Mouse (Mus musculus) limb, embryonic 15.5 days (tissue): ENCODE data around the gene Dock11. TPM values are rescaled to one million over a fixed set of nuclear protein-coding genes. Genes with fewer than 3 reads are reported as not detected.

Source experiments
- ATAC-seq: fragments of 200-750 bp; cut with Nextera tagmentation; 2 replicates; pipeline ENCODE4 v1.8.0; 2017; ENCODE audit warnings: low read depth, moderate TSS enrichment; ENCODE audit not compliant: insufficient number of reproducible peaks, low FRiP score, low TSS enrichment
- H3K27ac ChIP-seq: fragments of 300-500 bp; sonication (generic); 2 replicates; pipeline ENCODE4 v1.5.1; 2015; ENCODE audit warnings: moderate library complexity, mild to moderate bottlenecking, inconsistent platforms
- H3K27me3 ChIP-seq: fragments of 300-500 bp; sonication (generic); 2 replicates; pipeline ENCODE4 v1.6.1; 2015; ENCODE audit warnings: inconsistent platforms
- H3K36me3 ChIP-seq: fragments of 300-500 bp; sonication (generic); 2 replicates; pipeline ENCODE4 v1.6.1; 2015; ENCODE audit warnings: inconsistent platforms
- H3K4me1 ChIP-seq: fragments of 300-500 bp; sonication (generic); 2 replicates; pipeline ENCODE4 v1.6.1; 2015; ENCODE audit warnings: inconsistent platforms
- H3K4me2 ChIP-seq: fragments of 300-500 bp; sonication (generic); 2 replicates; pipeline ENCODE4 v1.6.1; 2015; ENCODE audit warnings: mild to moderate bottlenecking, inconsistent platforms
- H3K4me3 ChIP-seq: fragments of 300-500 bp; sonication (generic); 2 replicates; pipeline ENCODE4 v1.5.1; 2015; ENCODE audit warnings: mild to moderate bottlenecking, inconsistent platforms
- H3K9ac ChIP-seq: fragments of 300-500 bp; sonication (generic); 2 replicates; pipeline ENCODE4 v1.6.1; 2015; ENCODE audit warnings: inconsistent platforms
- H3K9me3 ChIP-seq: fragments of 300-500 bp; sonication (generic); 2 replicates; pipeline ENCODE4 v1.6.1; 2016; ENCODE audit warnings: inconsistent platforms
- WGBS: fragments of 180-500 bp; shearing (Covaris S2); methylation state at CpG from one replicate; pipeline ENCODE4 v1.1.7; 2015; 5-methylcytosine and 5-hydroxymethylcytosine counted together
- polyA plus RNA-seq: library from polyadenylated mRNA; unstranded; fragments of >200 nt; fragmentation: Nextera tagmentation; extraction: Ambion mirVana; gene quantifications from 2 replicates; pipeline ENCODE4 v1.2.1, GENCODE M21; 2015

The Dock11 gene
- polyA plus RNA-seq, 1 experiment from 2014 or later: 14.8 TPM

GRCm38 (mm10) chrX:35920096-35920607 is 31.5 kb downstream of the Dock11 start:
- no peak overlapping the region for H3K4me3 ChIP-seq
- H3K27ac ChIP-seq: peak overlapping the region; percentile 61
- no peaks in the 10 kb centered on the region for H3K27me3 ChIP-seq
- no peaks in the 10 kb centered on the region for H3K4me1 ChIP-seq
- H3K9me3 ChIP-seq: no peaks in the 10 kb centered on the region
- H3K4me2 ChIP-seq: no peak overlapping the region
- H3K9ac ChIP-seq: no peak overlapping the region
- WGBS: 61% methylated on average over 3 of the region's 3 CpGs
- no peaks in the 10 kb centered on the region for H3K36me3 ChIP-seq
- 0 out of 2 replicates have a peak, but pooled peaks have one; percentile 35 for ATAC-seq

DNA sequence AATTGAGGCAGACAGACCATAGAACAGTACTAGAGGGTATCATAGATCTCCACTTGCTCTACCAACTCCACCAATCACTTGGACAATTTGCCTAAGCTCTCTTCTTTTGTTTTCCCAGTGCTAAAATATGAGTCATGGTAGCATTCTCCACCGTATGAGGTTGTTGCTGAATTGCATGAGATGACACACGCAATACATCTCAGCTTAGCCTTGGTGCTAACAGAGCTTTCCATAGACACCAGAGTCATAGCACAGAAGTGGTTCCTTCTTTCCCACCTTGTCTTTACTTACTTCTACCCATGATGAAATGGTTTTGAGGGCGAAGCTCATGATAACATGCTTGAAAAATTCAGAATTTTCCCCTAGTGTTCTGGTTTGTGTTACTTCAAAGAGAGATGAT is 33.3 kb downstream of the Dock11 start:
- Histone ChIP-seq H3K36me3 (no peaks in the 10 kb centered on the region), H3K4me1 (no peaks in the 10 kb centered on the region), H3K27ac (no peak overlapping the region), H3K4me2 (no peak overlapping the region), H3K9ac (no peak overlapping the region), H3K4me3 (no peak overlapping the region), H3K27me3 (no peaks in the 10 kb centered on the region), H3K9me3 (no peaks in the 10 kb centered on the region)
- ATAC-seq: no peak
- WGBS: 83% methylated on average over 3 of the region's 3 CpGs

DNA sequence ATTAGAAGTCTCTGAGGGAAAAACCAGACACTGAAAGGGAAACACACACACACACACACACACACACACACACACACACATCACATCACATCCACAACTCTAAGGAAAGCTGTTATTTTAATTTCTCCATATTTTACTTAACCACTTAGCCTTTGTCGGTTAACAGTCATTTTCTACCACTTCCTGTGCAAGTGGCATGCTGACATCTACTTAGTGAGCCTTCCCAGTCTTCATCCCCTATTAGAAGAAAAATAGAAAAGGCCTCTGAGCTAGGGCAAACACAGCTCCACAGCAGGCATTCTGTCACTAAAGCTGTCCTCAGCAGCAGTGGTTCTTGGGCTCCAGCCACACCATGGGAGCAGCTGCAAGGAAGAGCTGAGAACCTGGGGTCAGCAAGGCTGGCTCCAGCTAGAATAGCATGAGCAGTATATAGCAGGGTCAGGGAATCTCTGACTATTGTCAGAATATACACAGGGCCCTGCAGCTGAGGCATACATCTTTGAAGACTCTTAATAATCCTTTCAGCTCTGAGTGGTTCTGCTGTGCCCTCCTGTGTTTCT is 36.2 kb downstream of the Dock11 start:
- Histone ChIP-seq H3K4me2 (no peak overlapping the region), H3K9ac (no peak overlapping the region), H3K4me3 (no peak overlapping the region), H3K4me1 (no peaks in the 10 kb centered on the region), H3K27ac (no peak overlapping the region), H3K27me3 (no peaks in the 10 kb centered on the region), H3K36me3 (no peaks in the 10 kb centered on the region), H3K9me3 (no peaks in the 10 kb centered on the region)
- no peak for ATAC-seq
- 78% methylated on average over 1 of the region's 1 CpGs for WGBS

GRCm38 (mm10) chrX:35930094-35930933 is 41.7 kb downstream of the Dock11 start:
- Histone ChIP-seq H3K9ac (no peak overlapping the region), H3K36me3 (no peaks in the 10 kb centered on the region), H3K27ac (no peak overlapping the region), H3K4me1 (no peaks in the 10 kb centered on the region), H3K9me3 (no peaks in the 10 kb centered on the region), H3K27me3 (no peaks in the 10 kb centered on the region), H3K4me3 (no peak overlapping the region), H3K4me2 (no peak overlapping the region)
- ATAC-seq: no peak
- 78% methylated on average over 9 of the region's 9 CpGs for WGBS

DNA sequence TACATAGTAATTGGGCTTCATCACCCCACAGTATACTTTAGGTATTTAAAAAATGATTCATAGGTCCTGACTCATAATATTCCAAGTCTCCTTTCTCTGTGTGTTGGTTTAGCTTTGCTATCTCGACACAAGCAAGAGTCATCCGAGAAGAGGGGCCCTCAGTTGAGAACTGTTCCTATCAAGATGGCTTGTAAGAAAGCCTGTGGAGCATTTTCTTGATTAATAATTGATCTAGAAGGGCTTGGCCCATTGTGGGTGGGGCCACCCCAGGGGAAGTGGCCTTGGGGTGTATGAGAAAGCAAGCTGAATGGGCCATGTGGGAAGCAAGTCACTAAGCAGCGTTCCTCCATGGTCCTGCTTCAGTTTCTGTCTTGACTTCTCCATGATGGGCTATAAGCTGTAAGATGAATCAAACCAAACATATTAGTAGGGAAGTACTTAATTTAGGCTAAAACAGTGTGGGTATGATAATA is 42.3 kb downstream of the Dock11 start:
- Histone ChIP-seq H3K4me1 (no peaks in the 10 kb centered on the region), H3K9me3 (no peaks in the 10 kb centered on the region), H3K9ac (no peak overlapping the region), H3K4me2 (no peak overlapping the region), H3K27ac (no peak overlapping the region), H3K27me3 (no peaks in the 10 kb centered on the region), H3K4me3 (no peak overlapping the region), H3K36me3 (no peaks in the 10 kb centered on the region)
- 72% methylated on average over 3 of the region's 3 CpGs for WGBS
- no peak for ATAC-seq

DNA sequence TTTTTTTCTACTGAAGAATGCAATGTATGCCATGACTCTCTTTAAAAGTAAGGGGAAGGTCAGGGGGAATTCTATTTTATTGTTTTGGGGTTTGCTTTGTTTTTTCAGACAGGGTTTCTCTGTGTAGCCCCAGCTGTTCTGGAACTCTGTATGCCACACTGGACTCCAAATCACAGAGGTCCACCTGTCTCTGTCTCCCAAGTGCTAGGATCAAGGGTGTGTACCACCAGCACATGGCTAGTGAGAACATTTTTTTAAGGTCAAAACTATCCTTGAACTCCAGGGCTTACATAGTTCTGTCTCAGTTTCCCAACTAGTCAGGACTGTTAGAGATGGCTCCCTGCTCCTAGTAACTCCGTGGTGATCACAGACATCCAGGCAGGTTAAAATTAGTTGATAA is 43.3 kb downstream of the Dock11 start:
- Histone ChIP-seq H3K36me3 (no peaks in the 10 kb centered on the region), H3K27me3 (no peaks in the 10 kb centered on the region), H3K4me3 (no peak overlapping the region), H3K27ac (no peak overlapping the region), H3K9me3 (no peaks in the 10 kb centered on the region), H3K4me2 (no peak overlapping the region), H3K4me1 (no peaks in the 10 kb centered on the region), H3K9ac (no peak overlapping the region)
- ATAC-seq: no peak
- 56% methylated on average over 1 of the region's 1 CpGs for WGBS

GRCm38 (mm10) chrX:35932952-35933351 is 44.3 kb downstream of the Dock11 start:
- no peak for ATAC-seq
- Histone ChIP-seq H3K9me3 (no peaks in the 10 kb centered on the region), H3K4me2 (no peak overlapping the region), H3K9ac (no peak overlapping the region), H3K27ac (no peak overlapping the region), H3K36me3 (no peaks in the 10 kb centered on the region), H3K27me3 (no peaks in the 10 kb centered on the region), H3K4me3 (no peak overlapping the region), H3K4me1 (no peaks in the 10 kb centered on the region)

- no peaks in the 10 kb centered on the region for H3K9me3 ChIP-seq
- no peak for ATAC-seq
- H3K4me2 ChIP-seq: no peak overlapping the region
- no peak overlapping the region for H3K4me3 ChIP-seq
- H3K4me1 ChIP-seq: no peaks in the 10 kb centered on the region
- H3K36me3 ChIP-seq: no peaks in the 10 kb centered on the region
- 75% methylated on average over 5 of the region's 5 CpGs for WGBS
- no peak overlapping the region for H3K27ac ChIP-seq
- no peak overlapping the region for H3K9ac ChIP-seq
- H3K27me3 ChIP-seq: no peaks in the 10 kb centered on the region
These were observed 49.5 kb downstream of the Dock11 start for GRCm38 (mm10) chrX:35938112-35938511.

GRCm38 (mm10) chrX:35946394-35946793 is 57.8 kb downstream of the Dock11 start:
- no peak for ATAC-seq
- Histone ChIP-seq H3K9me3 (no peaks in the 10 kb centered on the region), H3K27ac (no peak overlapping the region), H3K27me3 (no peaks in the 10 kb centered on the region), H3K9ac (no peak overlapping the region), H3K4me1 (no peaks in the 10 kb centered on the region), H3K4me3 (no peak overlapping the region), H3K36me3 (no peaks in the 10 kb centered on the region), H3K4me2 (no peak overlapping the region)
- 79% methylated on average over 1 of the region's 1 CpGs for WGBS

GRCm38 (mm10) chrX:35950135-35950534 is 61.5 kb downstream of the Dock11 start:
- no peak for ATAC-seq
- Histone ChIP-seq H3K9ac (no peak overlapping the region), H3K4me1 (no peaks in the 10 kb centered on the region), H3K27me3 (no peaks in the 10 kb centered on the region), H3K9me3 (no peaks in the 10 kb centered on the region), H3K4me2 (no peak overlapping the region), H3K4me3 (no peak overlapping the region), H3K27ac (no peak overlapping the region), H3K36me3 (no peaks in the 10 kb centered on the region)
- WGBS: 73% methylated on average over 4 of the region's 4 CpGs

- Histone ChIP-seq H3K27ac (no peak overlapping the region), H3K27me3 (no peaks in the 10 kb centered on the region), H3K4me1 (no peaks in the 10 kb centered on the region), H3K36me3 (no peaks in the 10 kb centered on the region), H3K4me3 (no peak overlapping the region), H3K9ac (no peak overlapping the region), H3K4me2 (no peak overlapping the region), H3K9me3 (no peaks in the 10 kb centered on the region)
- 65% methylated on average over 3 of the region's 3 CpGs for WGBS
- no peak for ATAC-seq
These were observed 63.3 kb downstream of the Dock11 start for GRCm38 (mm10) chrX:35951945-35952344.

- WGBS: 68% methylated on average over 4 of the region's 4 CpGs
- no peak for ATAC-seq
These were observed 64.0 kb downstream of the Dock11 start for GRCm38 (mm10) chrX:35952521-35953095.

More at GRCm38 (mm10) chrX:35952521-35953095, 64.0 kb downstream of the Dock11 start:
- Histone ChIP-seq H3K4me2 (no peak overlapping the region), H3K9ac (no peak overlapping the region), H3K9me3 (no peaks in the 10 kb centered on the region), H3K27me3 (no peaks in the 10 kb centered on the region), H3K4me1 (no peaks in the 10 kb centered on the region), H3K4me3 (no peak overlapping the region), H3K27ac (no peak overlapping the region), H3K36me3 (no peaks in the 10 kb centered on the region)
